Mouse (Mus musculus) erythroblast, embryonic 14.5 days (primary cell): ENCODE results near the gene Dazap1.

ENCODE experiments used
- GATA1 ChIP-seq: IDR thresholded peaks from 2 replicates; pipeline ENCODE4 v1.6.1; 2012; ENCODE audit warnings: low read length, inconsistent platforms, mixed read lengths
- TAL1 ChIP-seq: IDR thresholded peaks from 3 replicates; pipeline ENCODE4 v1.6.1; 2012; ENCODE audit warnings: low read length, inconsistent platforms, mixed read lengths

- TF ChIP-seq TAL1, result no peak
- TF ChIP-seq GATA1, result no peak
These were observed 60.6 kb downstream of the Dazap1 start for GRCm38 (mm10) chr10:80321670-80322581.
